Mouse (Mus musculus) thymus, postnatal 36 days (tissue): ENCODE data around the gene Nudt2.

ENCODE experiments used
- DNase-seq, 2 experiments: peaks; one replicate each; pipeline ENCODE4 v3.0.0; 2022; ENCODE audit warnings: mixed read lengths in 2 of 2

Gene Nudt2

DNA sequence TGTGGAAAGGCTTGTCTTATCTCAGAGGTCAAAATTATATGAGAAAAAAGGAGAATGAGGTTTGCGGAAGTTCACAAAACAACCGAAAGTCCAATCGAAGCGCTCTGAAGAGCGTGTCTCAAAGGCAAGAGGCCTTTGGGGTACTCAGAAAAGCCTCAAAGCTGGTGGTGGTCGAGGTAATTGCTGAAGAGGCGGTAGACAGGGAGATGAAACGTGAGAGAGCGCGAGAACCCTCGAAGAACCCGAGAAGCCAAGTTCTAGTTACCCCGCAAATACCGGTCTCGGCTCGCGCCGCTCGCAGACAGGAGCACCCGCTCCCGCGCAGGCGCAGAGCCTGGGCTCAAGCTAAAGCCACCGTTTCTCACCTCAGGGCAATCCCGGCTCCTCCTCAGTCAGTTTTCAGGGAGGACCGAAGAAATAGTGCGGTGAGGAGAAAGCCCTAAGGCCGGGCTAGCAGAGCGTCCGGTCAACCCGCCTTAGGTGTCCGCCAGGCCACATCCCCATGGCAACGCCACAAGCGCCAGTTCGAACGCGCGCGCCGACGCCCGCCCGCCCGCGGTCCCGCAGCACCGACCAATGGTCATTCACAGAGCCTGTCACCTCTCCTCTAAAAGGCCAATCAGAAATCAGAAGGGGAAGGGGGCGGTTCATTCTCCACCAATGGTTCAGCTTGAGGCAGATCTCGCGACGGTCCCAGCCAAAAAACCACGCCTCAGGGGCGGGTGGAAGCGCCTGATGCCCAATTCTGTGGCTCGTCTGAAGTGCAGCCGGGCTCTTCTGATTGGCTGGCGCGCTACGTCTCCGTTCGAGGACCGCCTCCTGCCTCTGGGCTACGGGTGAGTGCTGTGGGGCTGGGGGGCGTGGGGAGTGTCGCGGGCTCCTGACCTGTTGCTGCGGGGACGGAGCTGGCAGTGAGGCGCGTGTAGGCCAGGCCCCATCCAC lies at the start of gene Nudt2, which contains the start of gene Kif24:
Nudt2 (plus strand) TSS at position 807 of the 942 bp plus-strand sequence.
Kif24 (minus strand) TSS at position 543 of the 942 bp plus-strand sequence.
- peak; percentile 96 to 98 for DNase-seq

DNA sequence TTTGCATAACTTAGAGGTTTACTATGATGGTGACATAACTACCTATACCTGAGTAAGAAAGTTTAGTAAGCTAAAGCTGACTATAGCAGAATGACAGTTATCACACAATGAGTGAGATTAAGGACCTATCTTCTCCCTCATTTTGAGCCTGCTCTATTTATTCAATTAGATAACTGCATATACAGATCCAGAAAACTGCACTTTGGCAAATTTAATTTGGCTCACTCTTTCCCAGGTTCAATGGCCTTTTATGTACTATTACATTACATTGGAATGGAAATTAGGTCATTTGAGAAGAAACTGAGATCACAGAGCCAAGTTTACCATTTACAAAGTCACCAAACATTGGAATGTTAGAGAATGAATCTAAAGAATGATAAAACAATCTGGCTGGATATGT lies 48.0 kb upstream of the Nudt2 start:
- DNase-seq: no peak

DNA sequence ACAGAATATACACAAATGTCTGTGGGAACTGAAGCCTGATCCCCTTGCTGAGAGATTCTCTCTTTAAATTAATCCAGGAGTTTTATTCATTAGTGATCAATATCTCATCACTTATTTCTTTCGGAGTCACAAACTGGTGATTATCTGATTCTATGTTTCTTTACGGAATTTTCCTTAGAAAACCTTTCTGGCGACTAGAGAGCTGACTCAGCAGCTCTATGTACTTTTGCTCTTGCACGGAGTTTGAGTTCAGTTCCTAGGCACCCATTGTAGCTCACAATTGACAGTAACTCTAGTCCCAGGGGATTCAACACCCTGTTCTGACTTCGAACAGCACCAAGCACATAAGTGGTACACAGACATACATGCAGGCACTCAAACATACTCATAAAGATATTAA lies 26.0 kb upstream of the Nudt2 start:
- DNase-seq: no peak

DNA sequence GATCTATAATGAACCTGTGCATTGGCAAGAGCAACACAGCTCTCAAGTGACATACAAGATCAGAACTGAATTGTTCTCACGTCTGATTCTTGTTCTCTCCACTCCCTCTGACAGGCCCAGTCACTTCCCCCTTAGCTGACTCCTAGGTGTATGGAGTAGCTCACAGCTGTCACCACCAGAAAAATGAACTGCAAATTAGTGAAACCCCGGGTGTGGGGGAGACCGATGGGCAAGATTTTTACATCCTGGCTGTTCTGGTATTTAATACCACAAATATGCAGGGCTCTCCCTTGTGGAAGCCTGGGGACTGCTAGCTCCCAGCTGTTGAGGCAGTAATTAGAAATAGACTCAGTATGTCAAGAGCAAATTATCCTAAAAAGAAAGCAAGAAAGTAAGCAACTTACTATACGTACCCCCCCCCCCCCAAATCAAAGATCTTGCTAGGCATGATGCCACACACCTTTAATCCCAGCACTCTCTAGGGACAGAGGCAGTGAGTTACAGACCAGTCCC lies 22.1 kb upstream of the Nudt2 start:
- no peak for DNase-seq

DNA sequence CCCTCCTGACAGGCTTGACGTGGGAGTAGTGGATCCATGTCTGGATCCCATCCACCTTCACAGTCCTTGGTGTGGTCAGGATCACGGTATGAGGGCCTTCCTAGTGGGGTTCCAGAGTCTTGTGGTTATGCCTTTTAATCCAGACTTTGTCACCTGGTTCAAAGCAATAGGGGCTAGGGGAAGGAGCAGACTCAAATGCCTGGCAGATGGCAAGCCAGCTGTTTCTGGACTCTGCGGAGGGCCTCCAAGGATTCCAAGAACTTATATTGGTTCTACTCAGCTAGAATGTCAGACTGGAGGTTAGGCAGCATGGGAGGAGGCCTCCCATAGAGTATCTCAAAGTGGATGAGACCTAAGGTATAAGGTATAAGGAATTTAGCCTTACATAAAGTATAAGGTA lies 17.4 kb upstream of the Nudt2 start:
- DNase-seq: no peak

DNA sequence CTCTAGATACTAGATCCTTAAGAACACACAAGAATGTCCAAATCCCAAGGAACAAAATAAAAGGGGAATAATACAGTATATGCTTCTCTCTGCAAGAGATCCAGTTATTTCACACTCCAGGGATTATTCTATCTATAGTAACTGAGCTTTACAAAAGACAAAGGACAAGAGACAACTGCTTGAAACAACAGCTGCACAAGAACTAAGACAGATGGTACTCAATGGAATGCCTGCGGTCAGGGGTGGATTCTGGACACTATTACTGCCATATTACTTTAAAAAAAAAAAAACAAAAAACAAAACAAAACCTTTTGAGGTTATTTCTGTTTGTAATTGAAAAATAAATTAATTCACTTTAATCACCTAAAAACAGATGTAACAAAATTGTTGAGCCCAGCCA lies 4.3 kb upstream of the Nudt2 start:
- no peak for DNase-seq

DNA sequence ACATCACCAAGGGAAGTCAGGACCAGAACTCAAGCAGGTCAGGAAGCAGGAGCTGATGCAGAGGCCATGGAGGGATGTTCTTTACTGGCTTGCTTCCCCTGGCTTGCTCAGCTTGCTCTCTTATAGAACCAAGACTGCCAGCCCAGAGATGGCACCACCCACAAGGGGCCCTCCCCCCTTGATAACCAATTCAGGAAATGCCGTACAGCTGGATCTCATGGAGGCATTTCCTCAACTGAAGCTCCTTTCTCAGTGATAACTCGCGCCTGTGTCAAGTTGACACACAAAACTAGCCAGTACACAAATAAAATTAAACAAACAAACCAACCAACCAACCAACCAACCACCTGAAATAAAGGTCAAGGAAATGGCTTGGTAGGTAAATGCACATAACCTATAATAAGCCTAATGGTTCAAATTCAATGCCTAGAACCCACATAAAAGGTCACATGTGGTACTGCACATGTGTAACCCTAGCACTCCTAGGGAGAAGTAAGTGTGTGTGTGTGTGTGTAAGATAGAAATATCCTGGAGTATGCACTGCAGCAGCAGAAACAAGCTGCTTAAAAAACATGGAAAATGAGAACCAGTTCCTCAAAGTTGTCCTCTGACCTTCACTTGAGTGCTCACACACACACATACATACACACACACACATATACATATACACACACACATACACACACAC lies 1.8 kb upstream of the Nudt2 start:
- DNase-seq: peak; percentile 25 to 43

DNA sequence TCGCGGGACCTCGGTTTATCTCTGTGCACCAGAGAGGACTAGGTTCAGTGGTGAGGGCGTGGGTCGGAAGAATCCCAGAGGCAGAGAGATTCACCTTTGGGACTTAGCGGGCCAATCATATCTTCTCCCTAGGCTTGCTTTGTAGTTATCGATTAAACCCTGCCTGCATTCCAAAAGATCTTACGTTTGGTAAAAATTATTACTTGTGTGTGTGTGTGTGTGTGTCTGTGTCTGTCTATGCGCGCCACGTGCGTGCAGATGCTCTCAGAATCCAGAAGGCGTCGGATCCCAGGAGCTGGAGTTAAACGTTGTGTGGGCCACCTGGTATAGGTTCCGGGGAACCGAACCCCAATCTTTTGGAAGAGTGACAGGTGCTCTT lies 325 bp downstream of the Nudt2 start:
- DNase-seq: no peak

DNA sequence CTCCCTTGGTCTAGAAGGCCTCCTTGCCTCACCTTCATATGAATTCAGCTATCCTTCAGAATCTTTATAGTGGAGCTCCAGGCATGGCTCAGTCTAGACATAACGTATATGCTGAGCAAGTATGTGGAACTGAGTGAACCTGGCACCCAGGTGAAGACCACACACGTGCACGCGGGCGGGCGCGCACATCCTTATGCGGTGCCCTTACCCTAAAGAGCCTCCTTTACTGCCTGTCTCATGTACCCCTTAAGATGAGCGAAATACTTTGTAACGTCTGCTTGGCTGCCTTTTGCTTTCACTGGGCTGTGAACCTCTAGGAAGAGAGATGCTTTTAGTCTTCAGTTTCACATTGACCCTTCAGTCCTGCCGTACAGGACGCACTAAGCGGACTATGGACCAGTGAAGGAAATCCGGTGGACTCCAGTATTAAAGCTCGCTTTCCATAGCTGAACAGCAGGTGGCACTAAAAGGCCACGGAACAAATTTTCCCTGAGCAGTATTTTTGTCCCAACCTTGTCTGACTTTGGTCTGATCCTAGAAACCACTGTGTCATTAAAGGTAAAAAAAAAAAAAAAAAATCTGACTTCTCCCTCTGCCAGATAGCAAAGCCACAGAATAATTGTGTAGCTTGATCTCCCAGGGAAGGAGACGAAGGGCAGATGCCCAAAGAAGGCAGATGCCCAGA lies 3.6 kb downstream of the Nudt2 start:
- peak; percentile 14 to 16 for DNase-seq

DNA sequence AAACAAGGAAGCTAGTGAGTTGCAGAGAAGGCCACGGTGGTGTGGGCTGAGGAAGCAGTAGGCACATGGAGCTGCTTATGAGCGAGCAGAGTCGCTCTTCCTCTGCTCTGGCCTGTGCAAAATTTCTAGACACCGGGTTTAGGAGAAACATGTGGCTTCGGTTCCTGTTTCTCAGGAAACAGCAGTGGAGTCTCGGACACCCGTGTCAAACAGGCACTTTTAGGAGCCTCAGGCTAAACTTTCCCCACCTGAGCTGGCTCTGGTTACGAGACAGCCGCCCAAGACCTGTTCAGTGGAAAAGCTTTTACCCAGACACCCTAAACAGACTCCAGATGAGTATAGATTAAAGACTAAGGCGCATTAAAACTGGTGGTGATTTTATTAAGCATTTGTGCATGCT lies 4.2 kb downstream of the Nudt2 start:
- DNase-seq: no peak

DNA sequence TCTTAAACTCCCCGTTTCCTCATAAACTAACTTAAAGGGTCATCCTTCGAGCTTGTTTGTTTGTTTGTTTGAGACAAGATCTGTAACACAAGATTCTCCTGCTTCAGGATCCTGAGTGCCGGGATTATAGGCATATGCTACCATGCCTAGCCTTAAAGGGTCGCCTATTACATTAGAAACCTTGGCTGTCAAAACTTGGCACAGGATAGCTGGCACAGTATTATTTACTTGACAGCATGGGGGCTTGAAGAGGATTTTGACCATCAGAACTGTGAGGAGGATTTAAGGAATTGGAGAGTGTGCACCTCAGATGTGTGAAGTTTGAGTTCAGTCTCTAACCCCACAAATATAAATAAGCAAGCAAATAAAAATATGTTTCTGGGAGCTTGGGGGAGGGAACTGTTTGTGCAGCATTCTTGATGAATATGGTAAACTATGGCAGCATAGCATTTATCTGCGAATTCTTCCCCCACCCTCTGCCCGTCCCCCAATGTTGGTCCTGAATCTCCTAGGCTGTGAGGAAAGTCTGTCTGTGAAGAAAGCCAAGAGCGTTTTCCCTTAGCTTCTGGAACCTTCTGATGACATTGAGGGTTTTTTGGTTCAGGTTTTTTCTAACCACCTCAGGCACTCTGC lies 5.2 kb downstream of the Nudt2 start:
- no peak for DNase-seq

DNA sequence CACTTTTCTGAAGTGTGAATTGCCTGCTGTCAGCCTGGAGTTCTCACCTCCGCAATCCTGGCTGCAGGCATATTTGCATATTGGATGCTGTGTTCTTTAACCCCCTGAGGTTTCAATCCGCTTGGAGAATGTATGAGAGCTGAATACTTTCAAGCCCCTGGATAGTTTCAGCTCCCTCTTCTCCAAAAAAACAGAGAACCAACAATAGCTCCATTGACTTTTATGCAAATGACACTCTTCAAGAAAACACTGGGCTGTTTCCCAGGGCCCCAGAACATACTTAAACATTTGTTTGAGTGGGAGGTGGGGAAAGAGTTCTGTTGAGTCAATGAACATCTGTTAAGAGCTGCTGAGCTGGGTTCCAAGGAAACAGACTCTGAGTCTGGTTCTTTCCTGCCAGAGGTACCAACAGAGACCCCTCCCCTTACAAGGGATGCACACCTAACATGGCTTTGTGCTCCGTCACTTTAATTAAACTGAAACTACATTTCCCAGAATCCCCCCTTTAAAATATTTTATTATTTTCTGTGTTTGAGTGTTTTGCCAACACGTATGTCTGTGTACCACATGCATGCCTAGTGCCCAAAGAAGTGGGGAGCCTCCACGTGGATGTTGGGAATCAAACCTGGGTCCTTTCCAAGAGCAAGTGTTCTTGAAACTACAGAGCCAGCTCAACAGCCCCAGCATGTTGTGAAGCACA lies 5.9 kb downstream of the Nudt2 start:
- DNase-seq: no peak

DNA sequence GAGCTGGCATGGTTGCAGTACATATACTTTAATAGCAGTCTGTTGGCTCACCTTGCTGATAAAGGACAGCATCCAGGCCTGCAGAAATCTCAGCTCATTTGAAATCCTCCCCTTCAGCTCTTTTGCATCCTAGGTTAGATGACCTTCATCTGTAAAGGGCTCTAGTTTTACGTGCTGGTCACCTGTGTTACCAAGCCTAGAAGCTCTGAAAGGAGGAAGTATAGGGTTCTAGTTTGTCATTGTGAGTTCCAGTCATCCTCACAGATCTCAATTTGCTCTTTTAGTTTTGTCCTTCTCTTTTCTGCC lies 6.4 kb downstream of the Nudt2 start:
- no peak for DNase-seq

DNA sequence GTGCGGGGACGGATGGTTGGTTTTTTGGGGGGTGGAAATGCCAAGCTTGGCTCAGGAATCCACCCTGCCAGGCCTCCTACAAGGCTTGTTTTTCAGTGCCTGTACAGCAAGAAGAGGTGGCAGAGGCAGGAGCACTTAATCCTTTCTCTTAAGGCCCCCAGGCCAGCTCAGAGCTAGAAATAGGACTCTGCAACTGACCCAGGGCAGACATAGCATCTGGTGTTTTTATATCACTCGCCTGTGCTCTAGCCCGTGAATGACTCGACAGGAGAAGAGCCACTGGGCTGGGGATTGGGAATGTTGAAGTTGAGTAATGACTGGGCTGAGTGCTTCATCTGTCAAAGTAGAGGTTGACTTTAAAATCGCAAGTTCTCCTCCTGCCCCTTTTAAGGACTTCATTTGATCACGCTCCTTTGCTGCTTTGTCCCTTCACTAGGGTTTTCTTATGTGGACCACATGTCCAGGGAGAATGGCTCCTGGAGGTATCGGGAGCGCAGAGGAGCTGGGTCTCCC lies 12.8 kb downstream of the Nudt2 start:
- DNase-seq: no peak

DNA sequence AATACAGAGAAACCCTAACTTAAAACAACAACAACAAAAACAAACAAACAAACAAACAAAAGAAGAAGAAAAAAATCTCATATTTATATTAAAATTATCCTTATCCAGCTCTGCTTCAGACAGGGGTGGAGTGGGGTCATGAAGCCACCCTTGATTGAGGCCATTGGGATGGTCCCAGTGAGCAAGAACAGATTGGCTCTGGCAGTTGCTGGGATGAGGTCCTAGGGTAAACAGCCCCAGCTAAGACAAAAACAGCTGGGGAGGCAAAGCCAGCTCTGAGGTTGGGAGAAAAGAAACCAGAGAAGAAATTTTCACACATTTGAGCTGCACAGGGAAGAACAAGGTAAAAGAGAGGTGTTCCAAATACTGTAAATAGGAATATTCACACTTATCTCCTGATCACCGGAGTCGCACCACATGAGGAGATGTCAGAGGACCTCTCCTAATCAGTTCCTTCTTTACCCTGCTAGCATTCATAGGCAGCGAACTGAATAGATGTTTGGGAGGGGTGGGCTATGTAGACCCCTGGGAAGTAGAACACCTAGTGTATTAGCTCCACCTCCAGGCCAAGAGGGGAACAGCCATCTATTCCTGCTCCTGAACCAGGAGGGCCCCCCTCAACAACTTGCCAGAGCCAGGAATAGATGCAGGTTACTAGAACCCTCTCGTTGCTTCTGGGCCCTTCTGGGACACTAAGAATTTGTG lies 14.0 kb downstream of the Nudt2 start:
- DNase-seq: no peak

DNA sequence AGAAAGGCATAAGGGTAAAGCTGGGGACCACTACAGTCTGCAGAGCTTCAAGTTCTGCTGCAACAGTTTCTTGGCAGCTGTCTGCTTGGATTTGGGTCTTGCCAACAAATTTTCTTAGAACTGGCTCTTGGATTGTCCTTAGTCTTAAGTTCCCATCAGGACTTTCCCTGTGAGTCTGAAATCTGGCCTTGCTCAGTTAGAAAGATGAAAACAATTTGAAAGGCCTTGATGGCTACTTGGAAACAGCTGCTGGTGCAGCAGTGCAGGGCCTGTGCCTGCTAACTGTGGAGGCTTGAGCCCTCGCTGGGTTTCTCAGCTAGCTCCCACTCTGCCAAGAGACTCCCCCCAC lies 14.5 kb downstream of the Nudt2 start:
- DNase-seq: no peak

DNA sequence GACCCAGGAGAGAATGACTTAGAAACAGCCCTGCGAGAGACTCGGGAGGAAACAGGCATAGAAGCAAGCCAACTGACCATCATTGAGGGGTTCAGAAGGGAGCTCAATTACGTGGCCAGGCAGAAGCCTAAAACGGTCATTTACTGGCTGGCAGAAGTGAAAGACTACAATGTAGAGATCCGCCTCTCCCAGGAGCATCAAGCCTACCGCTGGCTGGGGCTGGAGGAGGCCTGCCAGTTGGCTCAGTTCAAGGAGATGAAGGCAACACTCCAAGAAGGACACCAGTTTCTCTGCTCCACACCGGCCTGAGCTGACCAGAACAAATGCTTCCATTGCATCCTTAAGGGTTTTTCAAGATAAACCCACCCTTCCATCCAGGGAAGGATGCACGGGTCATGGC lies 15.3 kb downstream of the Nudt2 start:
- DNase-seq: no peak

DNA sequence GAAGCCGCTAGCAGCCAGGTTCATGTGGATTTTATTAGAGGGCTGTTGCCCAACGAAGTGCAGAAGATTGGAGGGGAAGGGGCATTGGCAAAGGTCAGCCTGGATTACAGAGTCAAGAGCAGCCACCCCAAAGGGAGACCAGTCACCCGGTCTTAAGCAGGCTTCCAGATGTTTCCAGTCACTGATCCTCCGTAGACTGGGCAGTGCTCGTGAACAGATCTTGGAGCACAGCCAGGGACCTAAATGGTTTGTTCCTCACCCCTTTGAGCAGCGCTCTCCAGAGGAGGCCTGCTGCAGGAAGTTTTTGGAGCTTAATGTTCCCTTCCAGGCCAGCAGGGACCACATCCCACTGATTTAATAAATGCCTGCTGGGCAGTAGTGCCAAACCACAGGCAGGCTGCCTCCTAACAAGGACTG lies 16.7 kb downstream of the Nudt2 start:
- DNase-seq: no peak

DNA sequence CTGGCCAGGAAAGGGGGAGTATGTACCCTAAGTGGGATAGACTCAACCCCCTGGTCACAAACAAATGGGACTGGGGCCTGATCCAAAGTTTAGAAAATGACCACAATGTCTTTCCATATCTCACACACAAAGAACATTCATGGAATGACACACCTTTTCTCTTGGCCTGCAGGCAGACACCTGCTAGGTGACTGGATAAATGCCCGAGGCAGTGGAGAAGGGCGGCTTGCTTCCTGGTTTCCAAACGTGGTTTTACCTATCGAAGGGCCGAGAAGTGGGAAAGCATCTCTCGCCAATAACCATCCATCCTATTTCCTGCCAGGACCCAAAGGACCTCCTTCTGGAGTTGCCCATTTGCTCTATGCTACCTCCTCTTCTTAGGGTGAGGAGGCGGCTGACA lies 28.0 kb downstream of the Nudt2 start:
- DNase-seq: no peak

DNA sequence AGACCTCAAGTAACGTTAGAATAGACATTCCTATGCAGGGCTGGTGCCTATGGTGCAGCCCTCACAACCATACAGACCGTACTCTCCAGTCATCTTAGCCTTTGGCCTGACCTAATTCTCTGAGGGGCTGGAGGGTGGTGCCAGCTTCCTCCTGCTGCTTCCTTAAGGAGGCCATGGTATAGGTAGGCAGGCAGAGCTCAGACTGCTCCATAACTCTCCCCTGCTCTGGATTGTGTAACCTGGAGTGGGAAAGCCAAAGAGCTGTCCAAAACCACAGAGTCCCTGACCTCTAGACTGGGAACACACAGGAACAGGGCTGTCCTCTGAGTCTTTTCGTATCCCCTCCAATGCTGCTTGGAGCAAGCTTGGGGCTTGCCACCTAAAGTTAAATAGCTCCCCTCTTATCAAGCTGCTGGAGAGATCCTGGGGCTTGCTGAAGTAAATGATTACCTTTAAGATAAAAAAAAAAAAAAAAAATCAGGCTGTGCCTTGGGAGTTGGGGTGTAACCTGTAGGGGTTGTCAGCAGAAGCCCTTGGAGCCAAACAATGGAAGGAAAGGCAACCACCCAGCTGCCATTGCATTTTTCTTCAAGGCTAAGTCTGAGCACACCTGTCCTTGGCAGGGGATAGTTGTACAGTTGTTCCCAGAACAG lies 28.6 kb downstream of the Nudt2 start:
- DNase-seq: no peak

DNA sequence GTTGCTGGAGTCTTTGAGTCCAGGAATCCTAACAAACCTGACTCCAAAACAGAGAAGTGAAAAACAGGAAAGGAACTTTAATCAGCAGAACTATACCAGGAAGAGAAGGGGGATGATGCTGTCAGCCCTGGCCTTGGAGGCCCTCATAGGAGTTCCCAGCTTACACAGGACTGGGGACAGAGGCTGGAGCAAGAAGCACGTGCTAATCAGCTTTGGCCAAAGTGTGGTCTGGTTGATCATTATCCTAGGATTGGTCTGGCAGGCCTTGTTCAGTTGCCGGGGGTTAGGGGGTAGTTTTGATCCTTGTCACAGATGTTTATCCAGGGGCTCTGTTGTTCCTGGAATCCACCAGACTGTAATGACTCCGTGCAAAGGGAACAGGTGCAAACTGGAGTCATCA lies 29.4 kb downstream of the Nudt2 start:
- no peak for DNase-seq
